Mouse (Mus musculus): Measurements from ENCODE around the gene Fitm2. TPM values are rescaled to one million over a fixed set of nuclear protein-coding genes. Genes with fewer than 3 reads are reported as not detected.

The Fitm2 gene
- total and polyA plus RNA-seq, 2 experiments from 2014 or later: 24.5 to 44.8 TPM

DNA sequence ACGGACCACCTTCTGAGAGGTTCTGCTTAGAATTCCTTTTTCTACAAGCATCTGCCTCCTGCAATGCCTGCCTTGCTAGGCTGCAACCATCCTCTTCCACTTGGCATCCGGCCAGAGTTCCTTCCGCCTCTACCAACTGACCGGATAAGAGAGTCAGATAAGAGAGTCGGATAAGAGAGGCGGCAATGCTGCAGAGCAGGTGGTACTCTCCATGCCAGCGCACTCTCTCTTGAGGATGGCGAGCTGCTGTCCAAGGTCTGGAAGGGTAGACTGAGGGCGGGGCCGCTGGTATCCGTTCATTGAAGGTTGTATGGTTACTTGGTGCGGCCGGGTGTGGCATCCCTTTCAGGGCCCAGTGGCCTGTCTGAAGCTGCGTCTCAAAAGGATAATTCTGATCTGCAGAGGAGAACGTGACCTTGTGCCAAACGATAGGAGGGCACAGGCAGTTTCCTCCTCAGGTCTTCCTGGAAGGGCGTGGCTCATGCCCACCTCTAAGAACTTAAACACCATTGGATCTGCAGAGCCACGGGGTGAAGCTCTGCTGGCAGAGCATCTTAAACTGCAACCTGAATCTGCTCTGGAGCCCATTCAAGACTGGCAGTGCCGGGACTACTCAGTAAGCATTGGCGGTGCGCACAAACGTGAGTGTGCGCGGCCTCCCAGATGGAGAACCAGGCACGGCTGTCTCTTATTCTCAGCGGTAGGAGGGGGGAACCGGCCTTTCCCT lies 13.7 kb downstream of the Fitm2 start:
- Histone ChIP-seq H3K27ac (ENCODE audit: low read depth) (no peak overlapping the region), H3K27me3 (ENCODE audit: control insufficient read depth, insufficient read depth, low read length) (peaks cover 9% of the 10 kb centered on the region; the same call in 1 of the 2 replicates), H3K9me3 (replicated peaks; ENCODE audit: control insufficient read depth, low read length) (no peaks in the 10 kb centered on the region), H3K4me1 (ENCODE audit: control insufficient read depth, insufficient read depth) (peaks cover 17% of the 10 kb centered on the region), H3K9ac (replicated peaks; ENCODE audit: low read depth, low read length) (no peak overlapping the region), H3K4me2 (ENCODE audit: low read depth, low read length) (peak overlapping the region; percentile 44), H3K36me3 (replicated peaks; ENCODE audit: control insufficient read depth, insufficient read depth, low read length) (no peaks in the 10 kb centered on the region), H3K4me3 (ENCODE audit: low read depth, low read length) (0 out of 2 replicates have a peak overlapping the region, but pooled peaks have one; percentile 7)
- TF ChIP-seq CTCF (IDR thresholded peaks at IDR 0.05; ENCODE audit: low read depth) (no peak), EP300 (IDR thresholded peaks at IDR 0.05; ENCODE audit: low read depth) (no peak)
- no peak for DNase-seq (ENCODE audit: low spot score)
- WGBS: 29% methylated on average over 27 of the region's 27 CpGs
- ATAC-seq (ENCODE audit: insufficient read depth, low read depth): no peak

GRCm38 (mm10) chr2:163453378-163453777 lies 19.1 kb downstream of the Fitm2 start:
- Histone ChIP-seq H3K9me3 (replicated peaks; ENCODE audit: control insufficient read depth, low read length) (no peaks in the 10 kb centered on the region), H3K9ac (replicated peaks; ENCODE audit: low read depth, low read length) (no peak overlapping the region), H3K27ac (ENCODE audit: low read depth) (no peak overlapping the region), H3K4me2 (ENCODE audit: low read depth, low read length) (no peak overlapping the region), H3K36me3 (replicated peaks; ENCODE audit: control insufficient read depth, insufficient read depth, low read length) (no peaks in the 10 kb centered on the region), H3K4me3 (ENCODE audit: low read depth, low read length) (no peak overlapping the region), H3K4me1 (ENCODE audit: control insufficient read depth, insufficient read depth) (no peaks in the 10 kb centered on the region), H3K27me3 (ENCODE audit: control insufficient read depth, insufficient read depth, low read length) (peaks cover 4% of the 10 kb centered on the region; the same call in 1 of the 2 replicates)
- ATAC-seq (ENCODE audit: insufficient read depth, low read depth) (no peak), DNase-seq (ENCODE audit: low spot score) (no peak)
- WGBS: 79% methylated on average over 13 of the region's 13 CpGs
- TF ChIP-seq EP300 (IDR thresholded peaks at IDR 0.05; ENCODE audit: low read depth) (no peak), CTCF (IDR thresholded peaks at IDR 0.05; ENCODE audit: low read depth) (no peak)

- H3K4me2 ChIP-seq (ENCODE audit: low read depth, low read length): no peak overlapping the region
- 73% methylated on average over 6 of the region's 6 CpGs for WGBS
- 0 out of 2 replicates have a peak, but pooled peaks cover 4% of the 10 kb centered on the region for H3K27me3 ChIP-seq (ENCODE audit: control insufficient read depth, insufficient read depth, low read length)
- no peak overlapping the region for H3K9ac ChIP-seq (replicated peaks; ENCODE audit: low read depth, low read length)
- no peaks in the 10 kb centered on the region for H3K4me1 ChIP-seq (ENCODE audit: control insufficient read depth, insufficient read depth)
- TF ChIP-seq EP300 (IDR thresholded peaks at IDR 0.05; ENCODE audit: low read depth) (no peak), CTCF (IDR thresholded peaks at IDR 0.05; ENCODE audit: low read depth) (peak; percentile 61)
- DNase-seq (ENCODE audit: low spot score) (no peak), ATAC-seq (ENCODE audit: insufficient read depth, low read depth) (no peak)
- H3K36me3 ChIP-seq (replicated peaks; ENCODE audit: control insufficient read depth, insufficient read depth, low read length): no peaks in the 10 kb centered on the region
- H3K27ac ChIP-seq (ENCODE audit: low read depth): no peak overlapping the region
- H3K9me3 ChIP-seq (replicated peaks; ENCODE audit: control insufficient read depth, low read length): no peaks in the 10 kb centered on the region
- no peak overlapping the region for H3K4me3 ChIP-seq (ENCODE audit: low read depth, low read length)
These were observed 19.7 kb downstream of the Fitm2 start for GRCm38 (mm10) chr2:163452738-163453137.

DNA sequence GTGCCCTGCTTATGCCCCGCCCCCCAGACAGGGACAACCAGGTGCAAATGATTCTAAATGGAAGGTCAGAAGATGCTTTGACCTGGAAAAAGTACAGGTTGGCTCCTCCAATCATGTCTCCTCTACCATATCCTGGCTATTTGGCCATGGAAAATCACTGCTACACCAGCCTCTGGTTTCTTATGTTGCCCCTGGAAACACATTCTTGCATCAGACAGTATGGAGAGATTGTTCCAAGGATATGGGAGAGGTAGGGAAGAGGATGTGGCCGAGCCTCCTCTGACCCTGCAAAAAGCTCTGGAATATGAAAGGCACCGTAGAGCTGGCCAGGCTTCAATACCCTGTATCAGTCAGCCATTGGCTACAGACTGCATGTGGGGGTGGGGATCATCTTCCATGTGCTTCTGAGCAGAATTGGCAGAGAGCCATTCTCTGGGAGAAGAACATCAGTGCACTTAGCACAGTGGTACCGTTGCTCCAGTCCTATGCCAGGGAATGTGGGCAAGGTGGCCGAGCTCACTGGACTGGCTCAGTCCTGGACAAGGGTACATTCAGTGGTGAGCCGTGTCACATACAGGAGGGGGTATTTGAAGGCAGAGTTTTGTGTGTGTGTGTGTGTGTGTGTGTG lies 21.6 kb downstream of the Fitm2 start:
- DNase-seq (ENCODE audit: low spot score): no peak
- Histone ChIP-seq H3K4me2 (ENCODE audit: low read depth, low read length) (no peak overlapping the region), H3K9me3 (replicated peaks; ENCODE audit: control insufficient read depth, low read length) (no peaks in the 10 kb centered on the region), H3K36me3 (replicated peaks; ENCODE audit: control insufficient read depth, insufficient read depth, low read length) (no peaks in the 10 kb centered on the region), H3K4me3 (ENCODE audit: low read depth, low read length) (no peak overlapping the region), H3K27me3 (ENCODE audit: control insufficient read depth, insufficient read depth, low read length) (no peaks in the 10 kb centered on the region), H3K4me1 (ENCODE audit: control insufficient read depth, insufficient read depth) (no peaks in the 10 kb centered on the region), H3K9ac (replicated peaks; ENCODE audit: low read depth, low read length) (no peak overlapping the region), H3K27ac (ENCODE audit: low read depth) (no peak overlapping the region)
- no peak for ATAC-seq (ENCODE audit: insufficient read depth, low read depth)
- WGBS: 39% methylated on average over 6 of the region's 6 CpGs
- TF ChIP-seq CTCF (IDR thresholded peaks at IDR 0.05; ENCODE audit: low read depth) (no peak), EP300 (IDR thresholded peaks at IDR 0.05; ENCODE audit: low read depth) (no peak)

DNA sequence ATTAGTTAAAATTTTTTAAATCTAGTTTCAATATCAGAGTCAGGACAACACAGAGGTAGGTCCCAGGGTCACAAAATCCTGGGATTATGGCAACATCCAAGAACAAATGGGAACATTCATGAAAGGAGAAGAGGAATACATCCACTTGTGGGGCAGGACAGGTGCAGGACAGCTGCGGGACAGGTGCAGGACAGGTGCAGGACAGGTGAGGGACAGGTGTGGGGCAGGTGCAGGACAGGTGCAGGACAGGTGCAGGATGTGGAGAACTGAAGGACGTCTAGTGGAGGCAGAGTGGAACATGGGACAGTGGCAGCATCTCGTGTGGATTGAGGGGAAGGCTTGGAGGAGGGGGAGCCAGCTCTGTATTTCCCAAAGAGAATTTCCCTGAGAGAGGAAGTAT lies 23.2 kb downstream of the Fitm2 start:
- no peaks in the 10 kb centered on the region for H3K27me3 ChIP-seq (ENCODE audit: control insufficient read depth, insufficient read depth, low read length)
- TF ChIP-seq CTCF (IDR thresholded peaks at IDR 0.05; ENCODE audit: low read depth): no peak
- no peak for TF ChIP-seq EP300 (IDR thresholded peaks at IDR 0.05; ENCODE audit: low read depth)
- DNase-seq (ENCODE audit: low spot score): no peak

More for the DNA sequence above, 23.2 kb downstream of the Fitm2 start:
- Histone ChIP-seq H3K27ac (ENCODE audit: low read depth) (no peak overlapping the region), H3K4me3 (ENCODE audit: low read depth, low read length) (no peak overlapping the region), H3K9ac (replicated peaks; ENCODE audit: low read depth, low read length) (no peak overlapping the region), H3K36me3 (replicated peaks; ENCODE audit: control insufficient read depth, insufficient read depth, low read length) (no peaks in the 10 kb centered on the region), H3K4me2 (ENCODE audit: low read depth, low read length) (no peak overlapping the region), H3K9me3 (replicated peaks; ENCODE audit: control insufficient read depth, low read length) (no peaks in the 10 kb centered on the region), H3K4me1 (ENCODE audit: control insufficient read depth, insufficient read depth) (no peaks in the 10 kb centered on the region)
- ATAC-seq (ENCODE audit: insufficient read depth, low read depth): no peak
- 49% methylated on average over 3 of the region's 3 CpGs for WGBS
